Mouse (Mus musculus): Measurements from ENCODE around the gene Rpl26. TPM values are rescaled to one million over a fixed set of nuclear protein-coding genes. Genes with fewer than 3 reads are reported as not detected.

The Rpl26 gene
- polyA plus RNA-seq, 1 experiment from 2014 or later = 880 TPM

DNA sequence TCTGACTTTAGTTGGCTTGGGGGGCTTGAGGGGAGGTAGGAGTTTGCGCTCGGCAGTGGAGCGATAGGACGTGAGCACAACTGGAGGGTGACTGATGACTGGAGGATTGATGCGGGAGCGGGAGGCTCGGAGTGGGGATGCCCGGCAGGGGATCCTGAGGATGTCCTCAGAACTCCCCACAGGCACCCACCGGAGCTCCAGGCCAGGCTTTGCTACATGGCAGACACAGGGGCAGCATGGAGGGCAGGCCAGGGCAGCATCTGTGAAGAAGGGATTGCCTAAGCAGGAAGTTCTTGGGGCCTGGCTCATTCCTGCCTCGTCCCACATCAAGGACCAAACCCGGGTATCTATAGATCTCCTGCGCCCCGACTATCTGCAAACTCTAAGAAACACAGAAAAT, 52.5 kb downstream of the Rpl26 start:
- Histone ChIP-seq H3K4me1 (peaks cover 15% of the 10 kb centered on the region; the same call in 1 of the 2 replicates), H3K27ac (no peak overlapping the region), H3K27me3 (peaks cover 40% of the 10 kb centered on the region), H3K4me3 (peak overlapping the region; percentile 39), H3K9ac (peak overlapping the region; percentile 10; the same call in 1 of the 2 replicates), H3K36me3 (0 out of 2 replicates have a peak, but pooled peaks cover 2% of the 10 kb centered on the region), H3K4me2 (peak overlapping the region; percentile 67), H3K9me3 (no peaks in the 10 kb centered on the region)
- WGBS = 10% methylated on average over 13 of the region's 13 CpGs
- no peak for ATAC-seq (ENCODE audit: borderline replicate concordance, extremely low read depth, low FRiP score, low TSS enrichment)

DNA sequence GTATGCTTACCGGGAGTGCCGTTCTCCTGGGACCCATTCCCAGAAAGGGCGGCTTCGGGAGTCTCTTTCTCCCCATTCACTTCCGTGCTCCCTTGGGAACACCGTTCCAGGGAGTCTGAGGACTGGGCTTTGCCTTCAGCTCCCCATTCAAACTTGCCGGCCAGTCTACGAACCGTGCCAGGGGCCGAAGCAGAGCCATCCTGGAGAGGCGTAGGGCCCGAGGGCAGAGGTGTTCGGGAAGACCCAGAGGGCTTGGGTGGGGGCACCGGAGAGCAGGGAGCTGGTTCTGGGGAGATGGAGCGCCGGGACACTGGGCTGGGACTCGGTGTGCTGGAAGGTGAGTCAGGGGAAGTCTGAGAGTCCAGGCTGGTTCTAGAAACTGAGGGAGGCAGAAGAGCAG, 53.0 kb downstream of the Rpl26 start:
- Histone ChIP-seq H3K36me3 (no peaks in the 10 kb centered on the region), H3K9ac (peak overlapping the region; percentile 10), H3K4me1 (peaks cover 15% of the 10 kb centered on the region; the same call in 1 of the 2 replicates), H3K4me3 (peak overlapping the region; percentile 39), H3K27me3 (peaks cover 40% of the 10 kb centered on the region), H3K9me3 (no peaks in the 10 kb centered on the region), H3K27ac (no peak overlapping the region), H3K4me2 (peak overlapping the region; percentile 67)
- WGBS = 1% methylated on average over 17 of the region's 17 CpGs
- ATAC-seq (ENCODE audit: borderline replicate concordance, extremely low read depth, low FRiP score, low TSS enrichment) = no peak

DNA sequence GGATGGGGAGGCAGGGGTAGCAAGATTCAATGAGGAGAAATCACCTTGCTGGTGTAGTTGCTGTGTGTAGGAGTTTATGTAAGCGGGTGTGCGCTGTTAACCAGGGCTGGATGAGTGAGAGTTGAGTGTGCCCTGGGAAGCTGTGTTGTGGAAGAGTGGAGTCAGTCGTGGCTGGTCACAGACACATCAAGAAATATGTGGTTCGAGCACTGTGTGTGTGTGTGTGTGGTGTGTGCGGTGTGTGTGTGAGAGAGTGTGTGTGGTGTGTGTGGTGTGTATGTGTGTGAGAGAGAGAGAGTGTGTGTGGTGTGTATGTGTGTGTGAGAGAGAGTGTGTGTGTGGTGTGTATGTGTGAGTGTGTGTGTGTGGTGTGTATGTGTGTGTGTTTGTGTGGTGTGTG, 54.1 kb downstream of the Rpl26 start:
- Histone ChIP-seq H3K27me3 (peaks cover 40% of the 10 kb centered on the region), H3K4me1 (peaks cover 15% of the 10 kb centered on the region; the same call in 1 of the 2 replicates), H3K9me3 (no peaks in the 10 kb centered on the region), H3K27ac (no peak overlapping the region), H3K36me3 (no peaks in the 10 kb centered on the region), H3K4me3 (peak overlapping the region; percentile 39), H3K4me2 (peak overlapping the region; percentile 67), H3K9ac (no peak overlapping the region)
- ATAC-seq (ENCODE audit: borderline replicate concordance, extremely low read depth, low FRiP score, low TSS enrichment) = no peak
- WGBS = 63% methylated on average over 5 of the region's 5 CpGs

DNA sequence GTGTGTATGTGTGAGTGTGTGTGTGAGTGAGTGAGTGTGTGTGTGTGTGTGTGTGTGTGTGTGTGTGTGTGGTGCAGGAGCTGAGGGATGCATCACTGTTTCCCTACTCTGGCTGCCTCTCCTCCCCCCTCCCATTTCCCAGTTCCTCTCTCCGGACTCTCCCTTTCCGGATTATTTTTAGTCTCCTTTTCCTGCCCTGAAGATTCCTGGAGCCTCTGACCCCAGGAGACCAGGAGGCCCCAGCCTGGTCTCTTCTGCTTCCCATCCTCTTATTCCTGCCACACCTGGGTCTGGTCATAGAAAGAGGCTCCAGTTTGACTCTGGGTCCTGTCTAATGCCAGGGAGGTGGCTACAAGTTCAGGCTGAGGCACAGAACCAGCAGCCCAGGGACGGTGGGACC, 54.7 kb downstream of the Rpl26 start:
- peak overlapping the region; percentile 83 for H3K27ac ChIP-seq
- no peaks in the 10 kb centered on the region for H3K9me3 ChIP-seq
- H3K9ac ChIP-seq = no peak overlapping the region
- ATAC-seq (ENCODE audit: borderline replicate concordance, extremely low read depth, low FRiP score, low TSS enrichment) = no peak
- H3K4me1 ChIP-seq = peaks cover 15% of the 10 kb centered on the region; the same call in 1 of the 2 replicates
- peak overlapping the region; percentile 67 for H3K4me2 ChIP-seq
- no peaks in the 10 kb centered on the region for H3K36me3 ChIP-seq
- peak overlapping the region; percentile 41 for H3K4me3 ChIP-seq
- 35% methylated on average over 3 of the region's 3 CpGs for WGBS
- peaks cover 40% of the 10 kb centered on the region for H3K27me3 ChIP-seq

Other genes with a start within 250 kb of the Rpl26 start
- gene Myh10, start 210.0 kb upstream of the Rpl26 start, polyA plus RNA-seq (2015; fragmentation: Nextera tagmentation; extraction: Ambion mirVana) = 130 and 136 TPM in 2 replicates
- 72.8 and 77.1 TPM in 2 replicates for gene Ndel1, start 29.7 kb upstream of the Rpl26 start, polyA plus RNA-seq (2015; fragmentation: Nextera tagmentation; extraction: Ambion mirVana)
- gene Rnf222, start 13.0 kb upstream of the Rpl26 start, polyA plus RNA-seq (2015; fragmentation: Nextera tagmentation; extraction: Ambion mirVana) = 0.16 TPM in 2 replicates
- not detected in 2 replicates for gene Odf4, start 25.5 kb downstream of the Rpl26 start, polyA plus RNA-seq (2015; fragmentation: Nextera tagmentation; extraction: Ambion mirVana)
- 21.2 and 24.4 TPM in 2 replicates for gene Arhgef15, start 55.9 kb downstream of the Rpl26 start, polyA plus RNA-seq (2015; fragmentation: Nextera tagmentation; extraction: Ambion mirVana)
- 2.8 and 3.1 TPM in 2 replicates for gene Slc25a35, start 66.5 kb downstream of the Rpl26 start, polyA plus RNA-seq (2015; fragmentation: Nextera tagmentation; extraction: Ambion mirVana)
- 46.2 and 46.6 TPM in 2 replicates for gene Rangrf, start 73.6 kb downstream of the Rpl26 start, polyA plus RNA-seq (2015; fragmentation: Nextera tagmentation; extraction: Ambion mirVana)
- 31.4 and 33.4 TPM in 2 replicates for gene Pfas, start 106.9 kb downstream of the Rpl26 start, polyA plus RNA-seq (2015; fragmentation: Nextera tagmentation; extraction: Ambion mirVana)
- gene Ctc1, start 114.3 kb downstream of the Rpl26 start, polyA plus RNA-seq (2015; fragmentation: Nextera tagmentation; extraction: Ambion mirVana) = 53.3 and 54.7 TPM in 2 replicates
- 207 and 211 TPM in 2 replicates for gene Aurkb, start 144.1 kb downstream of the Rpl26 start, polyA plus RNA-seq (2015; fragmentation: Nextera tagmentation; extraction: Ambion mirVana)
- 9.1 and 10.3 TPM in 2 replicates for gene Borcs6, start 158.1 kb downstream of the Rpl26 start, polyA plus RNA-seq (2015; fragmentation: Nextera tagmentation; extraction: Ambion mirVana)
- 69.3 and 71.1 TPM in 2 replicates for gene Tmem107, start 169.2 kb downstream of the Rpl26 start, polyA plus RNA-seq (2015; fragmentation: Nextera tagmentation; extraction: Ambion mirVana)
- 61.6 and 66.6 TPM in 2 replicates for gene Vamp2, start 186.9 kb downstream of the Rpl26 start, polyA plus RNA-seq (2015; fragmentation: Nextera tagmentation; extraction: Ambion mirVana)
- gene Per1, start 193.6 kb downstream of the Rpl26 start, polyA plus RNA-seq (2015; fragmentation: Nextera tagmentation; extraction: Ambion mirVana) = 21.7 and 24.0 TPM in 2 replicates
- 0.52 and 0.60 TPM in 2 replicates for gene Hes7, start 218.8 kb downstream of the Rpl26 start, polyA plus RNA-seq (2015; fragmentation: Nextera tagmentation; extraction: Ambion mirVana)
- gene 9130213A22Rik, start 221.0 kb downstream of the Rpl26 start, polyA plus RNA-seq (2015; fragmentation: Nextera tagmentation; extraction: Ambion mirVana) = 0.36 and 0.57 TPM in 2 replicates
- gene Aloxe3, start 224.3 kb downstream of the Rpl26 start, polyA plus RNA-seq (2015; fragmentation: Nextera tagmentation; extraction: Ambion mirVana) = 0.16 and 0.53 TPM in 2 replicates

Data from lung, embryonic 15.5 days (tissue).